In genomic region chr6:142451381-142451780, GRCm38 (mm10) we compare ENCODE assay signal across 31 mouse cellular contexts. TPM values are rescaled to one million over a fixed set of nuclear protein-coding genes. Genes with fewer than 3 reads are reported as not detected.
DNase-seq lines count a peak whose midpoint lies in the region; ATAC-seq and TF ChIP-seq lines count a peak whose summit lies in the region.
"Had no signal": no experiment of that assay in that cellular context is flagged by ENCODE, and none has a peak within 500 bp of the region (broad histone marks: within the 10 kb centered on the region; RNA-seq: fewer than 3 reads in every experiment).

No protein-coding gene starts in this region.

- no peak overlapping the region for H3K27ac ChIP-seq in embryonic facial prominence, embryonic 14.5 days (replicated peaks; ENCODE audit: low read depth, low read length)
- H3K27ac ChIP-seq in embryonic facial prominence, embryonic 10.5 days (replicated peaks), result no peak overlapping the region
- no peak overlapping the region for H3K27ac ChIP-seq in heart, postnatal 0 days (ENCODE audit: low read depth)
- no peak overlapping the region for H3K27ac ChIP-seq in limb, embryonic 13.5 days
- H3K27ac ChIP-seq in limb, embryonic 10.5 days, result no peak overlapping the region
- H3K27ac ChIP-seq: forebrain, embryonic 12.5 days; hindbrain, embryonic 10.5 days; left cerebral cortex, adult 2 months; lung, embryonic 15.5 days; midbrain, embryonic 13.5 days; stomach, postnatal 0 days had no signal

- no peaks in the 10 kb centered on the region for H3K9me3 ChIP-seq in embryonic facial prominence, embryonic 14.5 days (ENCODE audit: control insufficient read depth, low read length)
- H3K9me3 ChIP-seq in embryonic facial prominence, embryonic 10.5 days, result no peaks in the 10 kb centered on the region
- no peaks in the 10 kb centered on the region for H3K9me3 ChIP-seq in heart, postnatal 0 days (replicated peaks; ENCODE audit: control insufficient read depth, low read length)
- H3K9me3 ChIP-seq in limb, embryonic 13.5 days, result no peaks in the 10 kb centered on the region
- no peaks in the 10 kb centered on the region for H3K9me3 ChIP-seq in limb, embryonic 10.5 days (replicated peaks)
- H3K9me3 ChIP-seq: forebrain, embryonic 12.5 days; hindbrain, embryonic 10.5 days; lung, embryonic 15.5 days; midbrain, embryonic 13.5 days had no signal

- no peak overlapping the region for H3K4me2 ChIP-seq in embryonic facial prominence, embryonic 14.5 days (ENCODE audit: low read depth, low read length)
- no peak overlapping the region for H3K4me2 ChIP-seq in heart, postnatal 0 days (ENCODE audit: low read depth, low read length)
- H3K4me2 ChIP-seq in limb, embryonic 13.5 days (replicated peaks), result no peak overlapping the region
- H3K4me2 ChIP-seq: forebrain, embryonic 12.5 days; lung, embryonic 15.5 days; midbrain, embryonic 13.5 days had no signal

- no peak for ATAC-seq in embryonic facial prominence, embryonic 14.5 days (ENCODE audit: low read depth)
- peak; percentile 17; the same call in 1 of the 2 replicates for ATAC-seq in heart, postnatal 0 days (ENCODE audit: insufficient read depth, low read depth)
- peak; percentile 49; the same call in 1 of the 2 replicates for ATAC-seq in limb, embryonic 13.5 days (ENCODE audit: low FRiP score, low read depth)
- ATAC-seq: hindbrain, embryonic 16.5 days; intestine, embryonic 16.5 days; midbrain, embryonic 13.5 days had no signal

- DNase-seq in embryonic facial prominence, embryonic 14.5 days (ENCODE audit: low spot score), result peak; percentile 9
- no peak for DNase-seq in embryonic facial prominence, embryonic 10.5 days (ENCODE audit: low spot score)
- DNase-seq in heart, postnatal 0 days (ENCODE audit: low spot score), result peak; percentile 22
- DNase-seq in heart, postnatal 4 days, result no peak
- no peak for DNase-seq in limb, embryonic 10.5 days (ENCODE audit: low spot score)
- peak; percentile 12 for DNase-seq in lung, postnatal 36 days
- no peak for DNase-seq in lung, postnatal 14 days
- DNase-seq: adrenal gland, postnatal 36 days; cerebellum, adult 9-10 months; gastrocnemius, postnatal 25 days; liver; right cerebral cortex, postnatal 14 days; thymus, adult 2 months; thymus, postnatal 4 days had no signal

- H3K27me3 ChIP-seq in embryonic facial prominence, embryonic 14.5 days (replicated peaks; ENCODE audit: control insufficient read depth, insufficient read depth, low read length), result no peaks in the 10 kb centered on the region
- H3K27me3 ChIP-seq in embryonic facial prominence, embryonic 10.5 days (replicated peaks; ENCODE audit: low read depth, poor library complexity, severe bottlenecking), result no peaks in the 10 kb centered on the region
- no peaks in the 10 kb centered on the region for H3K27me3 ChIP-seq in heart, postnatal 0 days (ENCODE audit: control insufficient read depth, insufficient read depth, low read length)
- no peaks in the 10 kb centered on the region for H3K27me3 ChIP-seq in limb, embryonic 13.5 days
- no peaks in the 10 kb centered on the region for H3K27me3 ChIP-seq in limb, embryonic 10.5 days (ENCODE audit: low read depth, poor library complexity, severe bottlenecking)
- H3K27me3 ChIP-seq: forebrain, embryonic 12.5 days; lung, embryonic 15.5 days; megakaryocyte, embryonic 14.5 days; midbrain, embryonic 13.5 days had no signal

- no peak overlapping the region for H3K9ac ChIP-seq in embryonic facial prominence, embryonic 14.5 days (ENCODE audit: low read depth, low read length)
- no peak overlapping the region for H3K9ac ChIP-seq in heart, postnatal 0 days (replicated peaks; ENCODE audit: low read depth, low read length)
- no peak overlapping the region for H3K9ac ChIP-seq in limb, embryonic 13.5 days
- H3K9ac ChIP-seq: forebrain, embryonic 12.5 days; lung, embryonic 15.5 days; midbrain, embryonic 13.5 days had no signal

- WGBS in embryonic facial prominence, embryonic 14.5 days, result 56% methylated on average over 12 of the region's 12 CpGs
- 84% methylated on average over 12 of the region's 12 CpGs for WGBS in embryonic facial prominence, embryonic 10.5 days
- WGBS in heart, postnatal 0 days, result 56% methylated on average over 12 of the region's 12 CpGs
- WGBS in limb, embryonic 13.5 days, result 66% methylated on average over 12 of the region's 12 CpGs
- 87% methylated on average over 12 of the region's 12 CpGs for WGBS in limb, embryonic 10.5 days

- no peaks in the 10 kb centered on the region for H3K4me1 ChIP-seq in embryonic facial prominence, embryonic 14.5 days (ENCODE audit: control insufficient read depth, insufficient read depth, low read length)
- H3K4me1 ChIP-seq in embryonic facial prominence, embryonic 10.5 days, result no peaks in the 10 kb centered on the region
- no peaks in the 10 kb centered on the region for H3K4me1 ChIP-seq in heart, postnatal 0 days (ENCODE audit: control insufficient read depth, insufficient read depth)
- H3K4me1 ChIP-seq in limb, embryonic 13.5 days, result 0 out of 2 replicates have a peak, but pooled peaks cover 2% of the 10 kb centered on the region
- no peaks in the 10 kb centered on the region for H3K4me1 ChIP-seq in limb, embryonic 10.5 days
- H3K4me1 ChIP-seq: forebrain, embryonic 12.5 days; hindbrain, embryonic 10.5 days; lung, embryonic 15.5 days; megakaryocyte, embryonic 14.5 days; midbrain, embryonic 13.5 days had no signal

- no peak for TF ChIP-seq EP300 in heart, postnatal 0 days (IDR thresholded peaks at IDR 0.05; ENCODE audit: low read depth)

- no peak overlapping the region for H3K4me3 ChIP-seq in embryonic facial prominence, embryonic 14.5 days (ENCODE audit: low read depth, low read length)
- H3K4me3 ChIP-seq in embryonic facial prominence, embryonic 10.5 days, result no peak overlapping the region
- no peak overlapping the region for H3K4me3 ChIP-seq in heart, postnatal 0 days (ENCODE audit: low read depth, low read length)
- H3K4me3 ChIP-seq in limb, embryonic 13.5 days, result no peak overlapping the region
- H3K4me3 ChIP-seq in limb, embryonic 10.5 days, result no peak overlapping the region
- H3K4me3 ChIP-seq: forebrain, embryonic 12.5 days; hindbrain, embryonic 10.5 days; left cerebral cortex, adult 2 months; lung, embryonic 15.5 days; megakaryocyte, embryonic 14.5 days; midbrain, embryonic 13.5 days had no signal

- H3K36me3 ChIP-seq in embryonic facial prominence, embryonic 14.5 days (ENCODE audit: control insufficient read depth, insufficient read depth, low read length), result no peaks in the 10 kb centered on the region
- H3K36me3 ChIP-seq in embryonic facial prominence, embryonic 10.5 days (replicated peaks), result no peaks in the 10 kb centered on the region
- H3K36me3 ChIP-seq in heart, postnatal 0 days (replicated peaks; ENCODE audit: control insufficient read depth, insufficient read depth, low read length), result no peaks in the 10 kb centered on the region
- H3K36me3 ChIP-seq in limb, embryonic 13.5 days, result no peaks in the 10 kb centered on the region
- H3K36me3 ChIP-seq in limb, embryonic 10.5 days, result no peaks in the 10 kb centered on the region
- H3K36me3 ChIP-seq: forebrain, embryonic 12.5 days; hindbrain, embryonic 10.5 days; lung, embryonic 15.5 days; midbrain, embryonic 13.5 days had no signal

- TF ChIP-seq CTCF in heart, postnatal 0 days (IDR thresholded peaks at IDR 0.05; ENCODE audit: low read depth), result no peak

RNA-seq across cellular contexts. Expression of gene Gys2, which starts 21.5 kb away (rescaled TPM):
- polyA plus RNA-seq in embryonic facial prominence, embryonic 14.5 days (2014; fragmentation: Nextera tagmentation; extraction: Ambion mirVana), result not detected in 2 replicates
- not detected in 2 replicates for polyA plus RNA-seq in embryonic facial prominence, embryonic 10.5 days (2016; fragmentation: Nextera tagmentation; extraction: Ambion mirVana)
- 0.76 TPM in 1 of 2 replicates, not detected in the other for total RNA-seq in heart, postnatal 0 days (2014; rRNA removed; ENCODE audit: low replicate concordance)
- polyA plus RNA-seq in heart, postnatal 0 days (2015; fragmentation: Nextera tagmentation; extraction: Ambion mirVana), result 0.04 TPM in 1 of 2 replicates, not detected in the other
- not detected for total RNA-seq in heart, postnatal 4 days (2021)
- polyA plus RNA-seq in limb, embryonic 13.5 days (2015; fragmentation: Nextera tagmentation; extraction: Ambion mirVana), result 0.14 TPM in 1 of 2 replicates, not detected in the other
- polyA plus RNA-seq in limb, embryonic 10.5 days (2016; fragmentation: Nextera tagmentation; extraction: Ambion mirVana), result not detected in 2 replicates
- total RNA-seq: common myeloid progenitor, adult 5-6 weeks; gastrocnemius, postnatal 25 days; layer of hippocampus, postnatal 10 days; left cerebral cortex, adult 2 months; left cerebral cortex, postnatal 36 days; monocyte, adult 5-6 weeks; neutrophil, adult 5-6 weeks had no signal
- polyA plus RNA-seq: embryonic facial prominence, embryonic 11.5 days; forebrain, embryonic 12.5 days; heart, embryonic 14.5 days had no signal

RNA-seq across cellular contexts. Expression of gene Spx, which starts 38.1 kb away (rescaled TPM):
- polyA plus RNA-seq in embryonic facial prominence, embryonic 14.5 days (2014; fragmentation: Nextera tagmentation; extraction: Ambion mirVana), result 1.1 TPM in 2 replicates
- 1.1 TPM in 2 replicates for polyA plus RNA-seq in embryonic facial prominence, embryonic 10.5 days (2016; fragmentation: Nextera tagmentation; extraction: Ambion mirVana)
- total RNA-seq in heart, postnatal 0 days (2014; rRNA removed; ENCODE audit: low replicate concordance), result not detected in 2 replicates
- 0.20 TPM in 1 of 2 replicates, not detected in the other for polyA plus RNA-seq in heart, postnatal 0 days (2015; fragmentation: Nextera tagmentation; extraction: Ambion mirVana)
- total RNA-seq in heart, postnatal 4 days (2021), result not detected
- 0.65 and 1.0 TPM in 2 replicates for polyA plus RNA-seq in limb, embryonic 13.5 days (2015; fragmentation: Nextera tagmentation; extraction: Ambion mirVana)
- polyA plus RNA-seq in limb, embryonic 10.5 days (2016; fragmentation: Nextera tagmentation; extraction: Ambion mirVana), result 0.54 and 0.78 TPM in 2 replicates
- total RNA-seq: common myeloid progenitor, adult 5-6 weeks; monocyte, adult 5-6 weeks had no signal
- polyA plus RNA-seq: heart, embryonic 14.5 days had no signal

RNA-seq across cellular contexts. Expression of gene Ldhb, which starts 56.4 kb away (rescaled TPM):
- polyA plus RNA-seq in embryonic facial prominence, embryonic 14.5 days (2014; fragmentation: Nextera tagmentation; extraction: Ambion mirVana), result 218 and 247 TPM in 2 replicates
- 545 and 577 TPM in 2 replicates for polyA plus RNA-seq in embryonic facial prominence, embryonic 10.5 days (2016; fragmentation: Nextera tagmentation; extraction: Ambion mirVana)
- 851 and 887 TPM in 2 replicates for total RNA-seq in heart, postnatal 0 days (2014; rRNA removed; ENCODE audit: low replicate concordance)
- 2,292 and 2,354 TPM in 2 replicates for polyA plus RNA-seq in heart, postnatal 0 days (2015; fragmentation: Nextera tagmentation; extraction: Ambion mirVana)
- total RNA-seq in heart, postnatal 4 days (2021), result 1,000 to 10,000 TPM; 1,364 to 1,397 TPM
- 361 and 383 TPM in 2 replicates for polyA plus RNA-seq in limb, embryonic 13.5 days (2015; fragmentation: Nextera tagmentation; extraction: Ambion mirVana)
- 408 and 535 TPM in 2 replicates for polyA plus RNA-seq in limb, embryonic 10.5 days (2016; fragmentation: Nextera tagmentation; extraction: Ambion mirVana)

Comparison
In these comparisons a context has a peak if more than half of its experiments do, and no peak if none do; other contexts are left out.
1. DNase-seq: peak in embryonic facial prominence, embryonic 14.5 days (single experiment), heart, postnatal 0 days (single experiment) and lung, postnatal 36 days (single experiment); none in embryonic facial prominence, embryonic 10.5 days (single experiment), heart, postnatal 4 days (single experiment), limb, embryonic 10.5 days (single experiment) and lung, postnatal 14 days (single experiment).